Mouse (Mus musculus): ENCODE data around the gene Mbd4. TPM values are rescaled to one million over a fixed set of nuclear protein-coding genes. Genes with fewer than 3 reads are reported as not detected.
"Not testable (repeated sequence)": the region's sequence is repeated elsewhere in the genome, so short reads cannot be mapped to it uniquely, and the experiment has no call there.

Gene Mbd4
- polyA plus RNA-seq, 1 experiment from 2014 or later = 22.5 TPM

DNA sequence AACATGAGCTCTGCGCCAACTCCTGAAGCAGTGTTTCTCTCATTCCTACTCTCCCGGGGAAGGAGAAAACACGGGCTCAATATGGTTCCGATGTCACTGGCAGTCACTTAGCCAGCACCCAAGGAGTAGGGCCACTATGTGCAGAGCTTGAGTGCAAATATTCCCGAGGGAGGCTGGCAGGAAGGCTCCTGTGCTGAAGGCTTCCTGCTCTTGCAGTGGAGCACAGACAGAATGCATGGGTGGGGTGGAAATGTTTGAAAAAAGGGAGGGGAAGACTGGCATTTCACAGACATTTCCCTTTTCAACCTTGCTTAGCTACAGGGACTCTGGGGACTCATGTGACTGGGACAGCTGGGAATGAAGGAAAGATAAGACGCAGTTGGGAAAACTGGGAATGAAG lies 25.5 kb upstream of the Mbd4 start:
- H3K9ac ChIP-seq (replicated peaks; ENCODE audit: low read length) = no peak overlapping the region
- no peak overlapping the region for H3K4me2 ChIP-seq (ENCODE audit: low read depth, low read length)
- no peak overlapping the region for H3K27ac ChIP-seq (replicated peaks; ENCODE audit: low read depth, low read length)
- H3K36me3 ChIP-seq (replicated peaks; ENCODE audit: control insufficient read depth, insufficient read depth, low read depth, low read length) = no peaks in the 10 kb centered on the region
- H3K27me3 ChIP-seq (ENCODE audit: control insufficient read depth, insufficient read depth, low read length) = no peaks in the 10 kb centered on the region
- no peaks in the 10 kb centered on the region for H3K4me1 ChIP-seq (ENCODE audit: control insufficient read depth, insufficient read depth, low read length)
- DNase-seq (ENCODE audit: low spot score) (no peak), ATAC-seq (replicated peaks; ENCODE audit: insufficient number of reproducible peaks, low FRiP score, low TSS enrichment, low read depth) (no peak)
- WGBS = 76% methylated on average over 6 of the region's 6 CpGs
- H3K4me3 ChIP-seq (ENCODE audit: low read depth, low read length) = no peak overlapping the region
- no peaks in the 10 kb centered on the region for H3K9me3 ChIP-seq (replicated peaks; ENCODE audit: control insufficient read depth, low read length)

GRCm38 (mm10) chr6:115877239-115877638 lies 24.1 kb upstream of the Mbd4 start:
- Histone ChIP-seq H3K27me3 (ENCODE audit: control insufficient read depth, insufficient read depth, low read length) (no peaks in the 10 kb centered on the region), H3K9ac (replicated peaks; ENCODE audit: low read length) (no peak overlapping the region), H3K4me3 (ENCODE audit: low read depth, low read length) (no peak overlapping the region), H3K36me3 (replicated peaks; ENCODE audit: control insufficient read depth, insufficient read depth, low read depth, low read length) (no peaks in the 10 kb centered on the region), H3K27ac (replicated peaks; ENCODE audit: low read depth, low read length) (no peak overlapping the region), H3K4me2 (ENCODE audit: low read depth, low read length) (no peak overlapping the region), H3K4me1 (ENCODE audit: control insufficient read depth, insufficient read depth, low read length) (no peaks in the 10 kb centered on the region), H3K9me3 (replicated peaks; ENCODE audit: control insufficient read depth, low read length) (no peaks in the 10 kb centered on the region)
- WGBS = 86% methylated on average over 2 of the region's 2 CpGs
- ATAC-seq (replicated peaks; ENCODE audit: insufficient number of reproducible peaks, low FRiP score, low TSS enrichment, low read depth) = no peak
- DNase-seq (ENCODE audit: low spot score) = no peak

GRCm38 (mm10) chr6:115871318-115871717 lies 18.1 kb upstream of the Mbd4 start:
- H3K4me1 ChIP-seq (ENCODE audit: control insufficient read depth, insufficient read depth, low read length); H3K4me2 ChIP-seq (ENCODE audit: low read depth, low read length); DNase-seq (ENCODE audit: low spot score); H3K9ac ChIP-seq (replicated peaks; ENCODE audit: low read length); H3K36me3 ChIP-seq (replicated peaks; ENCODE audit: control insufficient read depth, insufficient read depth, low read depth, low read length); H3K27me3 ChIP-seq (ENCODE audit: control insufficient read depth, insufficient read depth, low read length); H3K9me3 ChIP-seq (replicated peaks; ENCODE audit: control insufficient read depth, low read length); H3K4me3 ChIP-seq (ENCODE audit: low read depth, low read length); H3K27ac ChIP-seq (replicated peaks; ENCODE audit: low read depth, low read length); ATAC-seq (replicated peaks; ENCODE audit: insufficient number of reproducible peaks, low FRiP score, low TSS enrichment, low read depth): not testable (repeated sequence)
- WGBS = no CpG with 5 or more reads among the region's 3 CpGs

- not testable (repeated sequence) for H3K9ac ChIP-seq (replicated peaks; ENCODE audit: low read length); ATAC-seq (replicated peaks; ENCODE audit: insufficient number of reproducible peaks, low FRiP score, low TSS enrichment, low read depth); H3K27ac ChIP-seq (replicated peaks; ENCODE audit: low read depth, low read length); H3K4me2 ChIP-seq (ENCODE audit: low read depth, low read length); H3K27me3 ChIP-seq (ENCODE audit: control insufficient read depth, insufficient read depth, low read length); DNase-seq (ENCODE audit: low spot score); H3K9me3 ChIP-seq (replicated peaks; ENCODE audit: control insufficient read depth, low read length); H3K4me1 ChIP-seq (ENCODE audit: control insufficient read depth, insufficient read depth, low read length); H3K4me3 ChIP-seq (ENCODE audit: low read depth, low read length); H3K36me3 ChIP-seq (replicated peaks; ENCODE audit: control insufficient read depth, insufficient read depth, low read depth, low read length)
- no CpG with 5 or more reads among the region's 3 CpGs for WGBS
Measured at GRCm38 (mm10) chr6:115867157-115867556, 14.0 kb upstream of the Mbd4 start.

- Histone ChIP-seq H3K9me3 (replicated peaks; ENCODE audit: control insufficient read depth, low read length) (no peaks in the 10 kb centered on the region), H3K36me3 (replicated peaks; ENCODE audit: control insufficient read depth, insufficient read depth, low read depth, low read length) (no peaks in the 10 kb centered on the region), H3K27ac (replicated peaks; ENCODE audit: low read depth, low read length) (no peak overlapping the region), H3K4me2 (ENCODE audit: low read depth, low read length) (no peak overlapping the region), H3K4me1 (ENCODE audit: control insufficient read depth, insufficient read depth, low read length) (no peaks in the 10 kb centered on the region), H3K9ac (replicated peaks; ENCODE audit: low read length) (no peak overlapping the region), H3K27me3 (ENCODE audit: control insufficient read depth, insufficient read depth, low read length) (no peaks in the 10 kb centered on the region), H3K4me3 (ENCODE audit: low read depth, low read length) (no peak overlapping the region)
- WGBS = 94% methylated on average over 4 of the region's 4 CpGs
- no peak for DNase-seq (ENCODE audit: low spot score)
- ATAC-seq (replicated peaks; ENCODE audit: insufficient number of reproducible peaks, low FRiP score, low TSS enrichment, low read depth) = no peak
Measured at GRCm38 (mm10) chr6:115865246-115865645, 12.1 kb upstream of the Mbd4 start.

DNA sequence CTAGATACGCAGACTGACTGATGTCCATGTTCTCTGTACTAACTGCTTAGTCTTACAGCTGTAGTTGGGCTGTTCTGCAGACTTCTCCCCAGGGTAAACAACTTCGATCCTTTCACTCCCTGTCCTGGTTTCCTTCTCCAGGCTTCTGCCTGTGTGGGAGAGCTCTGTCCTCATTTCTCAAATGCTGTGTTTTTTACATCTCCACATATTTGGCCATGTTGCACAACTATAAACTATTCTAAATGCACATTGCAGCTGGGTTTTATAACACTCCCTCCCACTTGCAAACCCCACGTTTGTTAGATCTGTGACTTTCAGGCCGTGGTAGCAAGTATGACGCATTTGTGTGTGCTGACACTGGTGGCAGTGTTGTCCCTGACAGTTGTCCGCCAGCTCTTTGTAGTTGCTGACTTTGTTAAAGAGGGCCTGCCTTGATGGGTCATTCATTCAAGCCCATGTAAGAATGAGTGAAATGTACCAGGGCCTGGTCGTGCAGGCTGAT lies 10.2 kb upstream of the Mbd4 start:
- no peak overlapping the region for H3K27ac ChIP-seq (replicated peaks; ENCODE audit: low read depth, low read length)
- no peaks in the 10 kb centered on the region for H3K4me1 ChIP-seq (ENCODE audit: control insufficient read depth, insufficient read depth, low read length)
- DNase-seq (ENCODE audit: low spot score) (no peak), ATAC-seq (replicated peaks; ENCODE audit: insufficient number of reproducible peaks, low FRiP score, low TSS enrichment, low read depth) (no peak)
- 66% methylated on average over 7 of the region's 7 CpGs for WGBS
- no peaks in the 10 kb centered on the region for H3K9me3 ChIP-seq (replicated peaks; ENCODE audit: control insufficient read depth, low read length)
- H3K27me3 ChIP-seq (ENCODE audit: control insufficient read depth, insufficient read depth, low read length) = no peaks in the 10 kb centered on the region
- H3K4me2 ChIP-seq (ENCODE audit: low read depth, low read length) = no peak overlapping the region
- no peak overlapping the region for H3K9ac ChIP-seq (replicated peaks; ENCODE audit: low read length)
- no peaks in the 10 kb centered on the region for H3K36me3 ChIP-seq (replicated peaks; ENCODE audit: control insufficient read depth, insufficient read depth, low read depth, low read length)
- no peak overlapping the region for H3K4me3 ChIP-seq (ENCODE audit: low read depth, low read length)

- Histone ChIP-seq H3K9me3 (replicated peaks; ENCODE audit: control insufficient read depth, low read length) (no peaks in the 10 kb centered on the region), H3K9ac (replicated peaks; ENCODE audit: low read length) (no peak overlapping the region), H3K27me3 (ENCODE audit: control insufficient read depth, insufficient read depth, low read length) (no peaks in the 10 kb centered on the region), H3K4me1 (ENCODE audit: control insufficient read depth, insufficient read depth, low read length) (no peaks in the 10 kb centered on the region), H3K4me2 (ENCODE audit: low read depth, low read length) (no peak overlapping the region), H3K36me3 (replicated peaks; ENCODE audit: control insufficient read depth, insufficient read depth, low read depth, low read length) (no peaks in the 10 kb centered on the region), H3K4me3 (ENCODE audit: low read depth, low read length) (no peak overlapping the region), H3K27ac (replicated peaks; ENCODE audit: low read depth, low read length) (no peak overlapping the region)
- 86% methylated on average over 7 of the region's 7 CpGs for WGBS
- ATAC-seq (replicated peaks; ENCODE audit: insufficient number of reproducible peaks, low FRiP score, low TSS enrichment, low read depth) (no peak), DNase-seq (ENCODE audit: low spot score) (no peak)
Measured at GRCm38 (mm10) chr6:115860027-115860556, 6.9 kb upstream of the Mbd4 start.

GRCm38 (mm10) chr6:115859258-115859657 lies 6.1 kb upstream of the Mbd4 start:
- H3K4me1 ChIP-seq (ENCODE audit: control insufficient read depth, insufficient read depth, low read length) = no peaks in the 10 kb centered on the region
- H3K9me3 ChIP-seq (replicated peaks; ENCODE audit: control insufficient read depth, low read length) = no peaks in the 10 kb centered on the region
- ATAC-seq (replicated peaks; ENCODE audit: insufficient number of reproducible peaks, low FRiP score, low TSS enrichment, low read depth) = no peak
- no peak for DNase-seq (ENCODE audit: low spot score)
- no peaks in the 10 kb centered on the region for H3K27me3 ChIP-seq (ENCODE audit: control insufficient read depth, insufficient read depth, low read length)
- no peak overlapping the region for H3K4me2 ChIP-seq (ENCODE audit: low read depth, low read length)
- H3K36me3 ChIP-seq (replicated peaks; ENCODE audit: control insufficient read depth, insufficient read depth, low read depth, low read length) = no peaks in the 10 kb centered on the region
- H3K9ac ChIP-seq (replicated peaks; ENCODE audit: low read length) = no peak overlapping the region
- WGBS = 50% methylated on average over 4 of the region's 4 CpGs
- H3K4me3 ChIP-seq (ENCODE audit: low read depth, low read length) = no peak overlapping the region
- H3K27ac ChIP-seq (replicated peaks; ENCODE audit: low read depth, low read length) = no peak overlapping the region

Measured in embryonic facial prominence, embryonic 11.5 days (tissue).